Mouse (Mus musculus) myocyte (in vitro differentiated cells): ENCODE measurements at regions not wholly inside any gene's neighbourhood (a gene's known extent, or its start where the extent isn't known, plus 50 kb on each side); places are given as distances from the start of the nearest gene placed in this dataset.

ENCODE experiments used
- H3K27me3 ChIP-seq: one replicate; pipeline ENCODE4 v1.6.1; 2011; ENCODE audit not compliant: control insufficient read depth, insufficient read depth, insufficient read length
- H3K36me3 ChIP-seq: one replicate; pipeline ENCODE4 v1.6.1; 2011; ENCODE audit not compliant: control insufficient read depth, insufficient read depth
- H3K4me2 ChIP-seq: one replicate; pipeline ENCODE4 v1.6.1; 2011; ENCODE audit warnings: low read depth, control low read depth
- H3K4me3 ChIP-seq: one replicate; pipeline ENCODE4 v1.5.1; 2011; ENCODE audit warnings: mild to moderate bottlenecking, control low read depth, moderate library complexity
- H3K79me2 ChIP-seq: one replicate; pipeline ENCODE4 v1.6.1; 2011; ENCODE audit not compliant: control insufficient read depth, insufficient read depth
- H3ac ChIP-seq: one replicate; pipeline ENCODE4 v1.6.1; 2011; ENCODE audit not compliant: control insufficient read depth, insufficient read length
- CEBPB ChIP-seq: IDR thresholded peaks from 2 replicates; pipeline ENCODE4 v1.6.1; 2011; ENCODE audit warnings: mild to moderate bottlenecking, moderate library complexity; ENCODE audit not compliant: poor library complexity, insufficient read depth, severe bottlenecking
- E2F4 ChIP-seq: IDR thresholded peaks from one replicate; pipeline ENCODE4 v1.6.1; 2011; ENCODE audit warnings: mild to moderate bottlenecking, control low read depth, moderate library complexity; ENCODE audit not compliant: insufficient read depth
- MAX ChIP-seq: IDR thresholded peaks from one replicate; pipeline ENCODE4 v1.6.1; 2011; ENCODE audit warnings: low read depth, mild to moderate bottlenecking, control low read depth
- MYOD1 ChIP-seq, 3 experiments: IDR thresholded peaks; one replicate each; pipeline ENCODE4 v1.6.1; 2011; ENCODE audit warnings: control low read depth in 2 of 3, low read depth in 2 of 3, mild to moderate bottlenecking in 2 of 3, moderate library complexity in 1 of 3; ENCODE audit not compliant: insufficient read length in 2 of 3, control insufficient read depth in 1 of 3
- MYOG ChIP-seq, 3 experiments: IDR thresholded peaks; one replicate each; pipeline ENCODE4 v1.6.1; 2011; ENCODE audit warnings: control low read depth in 2 of 3, low read depth in 2 of 3, mild to moderate bottlenecking in 2 of 3; ENCODE audit not compliant: insufficient read length in 2 of 3, control insufficient read depth in 1 of 3, insufficient read depth in 1 of 3
- POLR2A ChIP-seq: IDR thresholded peaks from one replicate; pipeline ENCODE4 v1.6.1; 2011; ENCODE audit warnings: low read depth, mild to moderate bottlenecking, control low read depth, moderate library complexity; ENCODE audit not compliant: insufficient read length
- POLR2AphosphoS2 ChIP-seq: IDR thresholded peaks from one replicate; pipeline ENCODE4 v1.6.1; 2011; ENCODE audit warnings: low read depth, control low read depth; ENCODE audit not compliant: insufficient read length
- REST ChIP-seq: IDR thresholded peaks from one replicate; pipeline ENCODE4 v1.6.1; 2011; ENCODE audit warnings: mild to moderate bottlenecking, control low read depth, moderate library complexity; ENCODE audit not compliant: insufficient read depth, insufficient read length
- SRF ChIP-seq: IDR thresholded peaks from one replicate; pipeline ENCODE4 v1.6.1; 2011; ENCODE audit warnings: low read depth; ENCODE audit not compliant: control insufficient read depth, insufficient read length
- TCF12 ChIP-seq: IDR thresholded peaks from one replicate; pipeline ENCODE4 v1.6.1; 2011; ENCODE audit warnings: mild to moderate bottlenecking, control low read depth; ENCODE audit not compliant: poor library complexity, insufficient read depth, severe bottlenecking
- TCF3 ChIP-seq: IDR thresholded peaks from one replicate; pipeline ENCODE4 v1.6.1; 2011; ENCODE audit warnings: low read depth, control low read depth; ENCODE audit not compliant: insufficient read length
- USF1 ChIP-seq: IDR thresholded peaks from one replicate; pipeline ENCODE4 v1.6.1; 2011; ENCODE audit warnings: low read depth, mild to moderate bottlenecking, control low read depth, moderate library complexity

DNA sequence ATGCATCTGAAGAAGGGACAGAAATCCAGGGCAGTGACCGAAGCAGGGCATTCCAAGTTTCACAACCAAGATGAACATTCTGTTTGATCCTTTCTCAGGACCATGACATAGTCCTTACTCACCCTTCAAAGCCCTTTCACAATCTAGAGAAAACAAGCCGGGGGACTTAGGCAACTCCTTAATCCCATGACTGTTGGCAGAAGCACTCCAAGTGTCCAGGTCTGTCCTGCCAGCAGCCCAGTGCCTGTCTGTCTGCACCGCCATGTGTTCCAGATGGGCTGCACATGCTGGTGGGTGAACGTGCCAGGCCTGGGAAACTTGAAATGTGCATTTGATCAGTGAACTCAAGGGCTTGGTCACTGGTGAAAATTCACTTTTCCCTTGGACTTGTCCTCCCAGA, 165.6 kb downstream of the Gm10260 start:
- no peak overlapping the region for H3ac ChIP-seq
- H3K36me3 ChIP-seq, result no peaks in the 10 kb centered on the region
- H3K27me3 ChIP-seq, result no peaks in the 10 kb centered on the region
- H3K4me3 ChIP-seq, result no peak overlapping the region
- TF ChIP-seq CEBPB, result 0 out of 2 replicates have a peak, but pooled peaks have one; percentile 44
- TF ChIP-seq MAX, result no peak
- H3K79me2 ChIP-seq, result no peaks in the 10 kb centered on the region
- H3K4me2 ChIP-seq, result no peak overlapping the region

DNA sequence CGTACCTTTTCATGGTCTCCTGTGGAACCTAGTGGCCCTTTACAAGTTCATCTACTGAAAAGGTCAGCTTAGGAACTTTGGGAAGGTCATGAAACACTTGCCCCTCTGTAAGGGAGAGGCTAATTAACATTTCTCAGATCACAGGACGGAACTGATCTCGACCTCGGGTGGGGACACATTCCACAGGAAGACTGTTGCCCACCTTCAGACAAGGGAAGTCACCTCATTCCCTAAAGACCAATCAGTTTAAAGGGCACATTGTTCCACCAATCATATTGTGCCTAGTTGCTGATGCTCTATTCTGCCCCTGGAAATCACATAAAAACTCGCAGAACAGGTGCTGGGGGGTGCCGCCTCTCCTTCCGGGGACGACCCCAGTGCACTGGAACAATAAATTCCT, 170.8 kb downstream of the Gm10260 start:
- no peak overlapping the region for H3ac ChIP-seq
- no peak overlapping the region for H3K4me2 ChIP-seq
- no peak for TF ChIP-seq POLR2AphosphoS2
- no peak for TF ChIP-seq REST
- TF ChIP-seq CEBPB, result no peak
- TF ChIP-seq USF1, result no peak
- no peak for TF ChIP-seq TCF3
- no peak for TF ChIP-seq TCF12
- no peak for TF ChIP-seq SRF
- no peak for TF ChIP-seq E2F4
- TF ChIP-seq POLR2A, result no peak
- TF ChIP-seq MAX, result no peak
- TF ChIP-seq MYOG (IDR thresholded peaks at IDR 0.05; ENCODE audit: control insufficient read depth in 1 of 3, insufficient read depth in 1 of 3, insufficient read length in 2 of 3, low read depth in 2 of 3), result no peak
- TF ChIP-seq MYOD1 (IDR thresholded peaks at IDR 0.05; ENCODE audit: control insufficient read depth in 1 of 3, insufficient read length in 2 of 3, low read depth in 2 of 3), result no peak
- H3K27me3 ChIP-seq, result no peaks in the 10 kb centered on the region
- no peak overlapping the region for H3K4me3 ChIP-seq
- no peaks in the 10 kb centered on the region for H3K79me2 ChIP-seq
- H3K36me3 ChIP-seq, result no peaks in the 10 kb centered on the region

DNA sequence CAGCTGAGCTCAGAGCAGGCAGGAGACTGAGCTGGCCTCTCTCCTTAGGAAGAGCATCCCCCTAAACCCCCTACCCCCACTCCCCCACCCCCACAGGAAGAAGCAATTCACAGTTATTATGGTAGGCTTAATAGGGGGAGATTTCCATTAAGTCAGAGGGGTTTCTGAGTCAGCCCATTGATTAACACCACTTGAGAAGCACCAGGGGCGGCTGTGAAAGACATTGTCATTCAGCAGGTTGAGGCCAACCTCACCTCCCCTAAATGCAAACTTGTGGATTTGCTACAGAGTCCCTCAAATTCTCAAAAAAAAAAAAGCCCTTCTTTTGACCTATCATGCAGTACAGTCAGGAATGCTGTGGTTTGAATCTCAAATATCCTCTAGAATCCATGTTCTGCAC, 172.3 kb downstream of the Gm10260 start:
- Histone ChIP-seq H3ac (no peak overlapping the region), H3K4me2 (no peak overlapping the region), H3K27me3 (no peaks in the 10 kb centered on the region), H3K4me3 (no peak overlapping the region), H3K79me2 (no peaks in the 10 kb centered on the region), H3K36me3 (no peaks in the 10 kb centered on the region)
- TF ChIP-seq TCF12 (no peak), SRF (no peak), MYOG (IDR thresholded peaks at IDR 0.05; ENCODE audit: control insufficient read depth in 1 of 3, insufficient read depth in 1 of 3, insufficient read length in 2 of 3, low read depth in 2 of 3) (no peak), MYOD1 (IDR thresholded peaks at IDR 0.05; ENCODE audit: control insufficient read depth in 1 of 3, insufficient read length in 2 of 3, low read depth in 2 of 3) (no peak), POLR2A (no peak), MAX (no peak), E2F4 (no peak), CEBPB (no peak), POLR2AphosphoS2 (no peak)

DNA sequence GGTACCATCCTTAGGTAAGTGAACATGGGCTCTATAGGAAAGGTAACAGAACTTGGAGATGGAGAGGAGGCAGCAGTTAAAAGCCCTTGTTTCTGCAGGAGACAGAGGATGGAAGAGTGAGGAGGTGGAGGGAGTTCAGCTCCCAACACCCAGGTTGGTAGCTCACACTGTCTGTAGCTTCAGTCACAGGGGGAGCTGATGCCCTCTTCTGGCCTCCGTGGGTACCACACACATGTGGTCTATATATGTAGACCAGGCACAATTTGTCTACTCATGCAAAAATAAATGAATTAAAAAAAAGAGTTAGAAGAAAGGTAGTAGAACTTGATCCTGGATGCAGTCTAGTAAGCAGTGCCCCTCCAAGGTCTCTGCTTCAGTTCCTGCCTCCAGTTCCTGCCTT, 173.3 kb downstream of the Gm10260 start:
- no peak overlapping the region for H3ac ChIP-seq
- no peak for TF ChIP-seq REST
- no peak for TF ChIP-seq SRF
- no peak for TF ChIP-seq MYOD1 (IDR thresholded peaks at IDR 0.05; ENCODE audit: control insufficient read depth in 1 of 3, insufficient read length in 2 of 3, low read depth in 2 of 3)
- no peak for TF ChIP-seq MYOG (IDR thresholded peaks at IDR 0.05; ENCODE audit: control insufficient read depth in 1 of 3, insufficient read depth in 1 of 3, insufficient read length in 2 of 3, low read depth in 2 of 3)
- no peak for TF ChIP-seq POLR2AphosphoS2
- no peak for TF ChIP-seq MAX
- TF ChIP-seq USF1, result no peak
- TF ChIP-seq CEBPB, result no peak
- TF ChIP-seq TCF12, result no peak
- no peak for TF ChIP-seq E2F4
- no peak for TF ChIP-seq TCF3
- TF ChIP-seq POLR2A, result no peak
- no peak overlapping the region for H3K4me3 ChIP-seq
- no peaks in the 10 kb centered on the region for H3K36me3 ChIP-seq
- H3K79me2 ChIP-seq, result no peaks in the 10 kb centered on the region
- H3K27me3 ChIP-seq, result no peaks in the 10 kb centered on the region
- no peak overlapping the region for H3K4me2 ChIP-seq

DNA sequence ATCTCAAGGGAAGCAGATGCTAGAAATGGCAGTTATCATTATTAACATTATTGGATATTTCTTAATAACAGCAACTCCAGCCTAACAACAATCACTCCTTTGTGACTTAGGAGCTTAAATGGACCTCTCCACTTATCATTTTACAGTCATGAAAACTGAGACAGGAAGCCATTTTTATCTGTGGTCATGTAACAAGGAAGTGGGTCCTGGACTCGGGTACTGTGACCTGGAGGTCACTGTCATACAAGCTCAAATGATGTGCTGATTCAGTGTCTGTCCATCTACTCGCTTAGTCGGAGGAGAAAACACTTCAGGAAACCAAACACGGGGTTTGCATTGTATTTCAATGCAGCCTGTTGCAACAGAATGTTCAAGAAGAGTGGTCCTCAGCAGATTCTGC, 176.4 kb downstream of the Gm10260 start:
- Histone ChIP-seq H3K36me3 (no peaks in the 10 kb centered on the region), H3ac (no peak overlapping the region), H3K27me3 (no peaks in the 10 kb centered on the region), H3K4me3 (no peak overlapping the region), H3K79me2 (no peaks in the 10 kb centered on the region), H3K4me2 (no peak overlapping the region)
- TF ChIP-seq TCF3 (no peak), MYOD1 (IDR thresholded peaks at IDR 0.05; ENCODE audit: control insufficient read depth in 1 of 3, insufficient read length in 2 of 3, low read depth in 2 of 3) (no peak), MAX (no peak), MYOG (IDR thresholded peaks at IDR 0.05; ENCODE audit: control insufficient read depth in 1 of 3, insufficient read depth in 1 of 3, insufficient read length in 2 of 3, low read depth in 2 of 3) (no peak), REST (no peak), POLR2AphosphoS2 (no peak), TCF12 (no peak), SRF (no peak), CEBPB (no peak), POLR2A (no peak), USF1 (no peak), E2F4 (no peak)
